Mouse (Mus musculus): ENCODE measurements around the gene Nmt2. TPM values are rescaled to one million over a fixed set of nuclear protein-coding genes. Genes with fewer than 3 reads are reported as not detected.

The Nmt2 gene
- polyA plus RNA-seq, 1 experiment from 2014 or later, result 126 TPM

Other genes with a start within 250 kb of the Nmt2 start
- 30.8 and 32.3 TPM in 2 replicates for gene Fam171a1, start 170.0 kb upstream of the Nmt2 start, polyA plus RNA-seq (2015; fragmentation: Nextera tagmentation; extraction: Ambion mirVana)
- 14.7 and 15.9 TPM in 2 replicates for gene Rpp38, start 48.4 kb downstream of the Nmt2 start, polyA plus RNA-seq (2015; fragmentation: Nextera tagmentation; extraction: Ambion mirVana)
- gene Acbd7, start 52.0 kb downstream of the Nmt2 start, polyA plus RNA-seq (2015; fragmentation: Nextera tagmentation; extraction: Ambion mirVana), result 1.2 and 1.3 TPM in 2 replicates
- not detected in 2 replicates for gene Olah, start 113.0 kb downstream of the Nmt2 start, polyA plus RNA-seq (2015; fragmentation: Nextera tagmentation; extraction: Ambion mirVana)
- 3.7 and 6.7 TPM in 2 replicates for gene Meig1, start 138.4 kb downstream of the Nmt2 start, polyA plus RNA-seq (2015; fragmentation: Nextera tagmentation; extraction: Ambion mirVana)
- gene Dclre1c, start 139.9 kb downstream of the Nmt2 start, polyA plus RNA-seq (2015; fragmentation: Nextera tagmentation; extraction: Ambion mirVana), result 8.3 and 9.8 TPM in 2 replicates
- gene Suv39h2, start 190.8 kb downstream of the Nmt2 start, polyA plus RNA-seq (2015; fragmentation: Nextera tagmentation; extraction: Ambion mirVana), result 11.7 and 16.4 TPM in 2 replicates
- gene Gm45902, start 228.6 kb downstream of the Nmt2 start, polyA plus RNA-seq (2015; fragmentation: Nextera tagmentation; extraction: Ambion mirVana), result 8.8 and 9.5 TPM in 2 replicates
- 85.8 and 88.3 TPM in 2 replicates for gene Hspa14, start 228.6 kb downstream of the Nmt2 start, polyA plus RNA-seq (2015; fragmentation: Nextera tagmentation; extraction: Ambion mirVana)
- 0.30 and 0.57 TPM in 2 replicates for gene Cdnf, start 228.8 kb downstream of the Nmt2 start, polyA plus RNA-seq (2015; fragmentation: Nextera tagmentation; extraction: Ambion mirVana)

Measured in forebrain, embryonic 16.5 days (tissue).